Mouse (Mus musculus) inflammation-experienced regulatory T-cells, adult 6 months (primary cell): Measurements from ENCODE around the gene Cacna2d4. TPM values are rescaled to one million over a fixed set of nuclear protein-coding genes. Genes with fewer than 3 reads are reported as not detected.

Experiments
- ATAC-seq: one replicate; pipeline ENCODE4 v1.8.0; 2017
- polyA plus RNA-seq, 3 experiments: library from polyadenylated mRNA; unstranded; fragments of 100-300 nt; shearing (Covaris generic); gene quantifications; one replicate each; pipeline ENCODE4 v1.2.1; 2017

The Cacna2d4 gene
- polyA plus RNA-seq, 3 experiments from 2014 or later: 4.5 to 8.3 (median 6.9) TPM

GRCm38 (mm10) chr6:119224451-119225195, 11.7 kb upstream of the Cacna2d4 start:
- no peak for ATAC-seq

GRCm38 (mm10) chr6:119225226-119225625, 11.1 kb upstream of the Cacna2d4 start:
- no peak for ATAC-seq

GRCm38 (mm10) chr6:119225731-119226130, 10.6 kb upstream of the Cacna2d4 start:
- ATAC-seq: no peak

GRCm38 (mm10) chr6:119227001-119227400, 9.3 kb upstream of the Cacna2d4 start:
- ATAC-seq: no peak

GRCm38 (mm10) chr6:119228861-119229603, 7.3 kb upstream of the Cacna2d4 start:
- ATAC-seq: no peak

- ATAC-seq: no peak
Observed at GRCm38 (mm10) chr6:119233066-119233465, 3.3 kb upstream of the Cacna2d4 start.

GRCm38 (mm10) chr6:119235441-119235840, 885 bp upstream of the Cacna2d4 start:
- no peak for ATAC-seq

- no peak for ATAC-seq
Observed at GRCm38 (mm10) chr6:119237427-119237989, 1.2 kb downstream of the Cacna2d4 start.

GRCm38 (mm10) chr6:119239341-119240005, 3.1 kb downstream of the Cacna2d4 start:
- no peak for ATAC-seq

GRCm38 (mm10) chr6:119240256-119240655, 3.9 kb downstream of the Cacna2d4 start:
- no peak for ATAC-seq

- no peak for ATAC-seq
Observed at GRCm38 (mm10) chr6:119240871-119241705, 4.8 kb downstream of the Cacna2d4 start.

- ATAC-seq: no peak
Observed at GRCm38 (mm10) chr6:119246082-119246481, 9.8 kb downstream of the Cacna2d4 start.

- no peak for ATAC-seq
Observed at GRCm38 (mm10) chr6:119248578-119248977, 12.3 kb downstream of the Cacna2d4 start.

GRCm38 (mm10) chr6:119249726-119250125, 13.4 kb downstream of the Cacna2d4 start:
- ATAC-seq: no peak

- no peak for ATAC-seq
Observed at GRCm38 (mm10) chr6:119251704-119252103, 15.4 kb downstream of the Cacna2d4 start.

- ATAC-seq: no peak
Observed at GRCm38 (mm10) chr6:119276713-119277112, 40.4 kb downstream of the Cacna2d4 start.

GRCm38 (mm10) chr6:119280761-119281160, 44.4 kb downstream of the Cacna2d4 start:
- no peak for ATAC-seq

- ATAC-seq: no peak
Observed at GRCm38 (mm10) chr6:119301310-119301709, 65.0 kb downstream of the Cacna2d4 start.

GRCm38 (mm10) chr6:119303331-119303730, 67.0 kb downstream of the Cacna2d4 start:
- ATAC-seq: no peak

GRCm38 (mm10) chr6:119307867-119308413, 71.6 kb downstream of the Cacna2d4 start:
- no peak for ATAC-seq

- no peak for ATAC-seq
Observed at GRCm38 (mm10) chr6:119310176-119310575, 73.8 kb downstream of the Cacna2d4 start.

GRCm38 (mm10) chr6:119312381-119312780, 76.1 kb downstream of the Cacna2d4 start:
- ATAC-seq: no peak
